Mouse (Mus musculus) CH12F3 (cell line): ENCODE results near the gene Tal1.

ENCODE experiments used
- in situ Hi-C: fragments of 300-500 bp; cut with MboI; formaldehyde crosslinking; loops from 2 replicates; pipeline ENCODE4 v1.14.3; 2020; ENCODE audit warnings: low sequenced_read_pairs

The Tal1 gene

GRCm38 (mm10) chr4:115063518-115064239 is 7.5 kb downstream of the Tal1 start:
- in situ Hi-C loops: no loop called here

- in situ Hi-C loops: no loop called here
Observed at GRCm38 (mm10) chr4:115071668-115072067, 15.4 kb downstream of the Tal1 start.

GRCm38 (mm10) chr4:115074789-115075188 is 18.6 kb downstream of the Tal1 start:
- in situ Hi-C loops: no loop called here

GRCm38 (mm10) chr4:115075204-115075915 is 19.1 kb downstream of the Tal1 start:
- in situ Hi-C loops: no loop called here

GRCm38 (mm10) chr4:115078892-115079820 is 22.9 kb downstream of the Tal1 start:
- in situ Hi-C loops: no loop called here

- in situ Hi-C loops: no loop called here
Observed at GRCm38 (mm10) chr4:115079821-115080349, 23.7 kb downstream of the Tal1 start.

GRCm38 (mm10) chr4:115083031-115083430 is 26.8 kb downstream of the Tal1 start:
- in situ Hi-C loops: no loop called here

- in situ Hi-C loops: no loop called here
Observed at GRCm38 (mm10) chr4:115085522-115086095, 29.4 kb downstream of the Tal1 start.

- in situ Hi-C loops: no loop called here
Observed at GRCm38 (mm10) chr4:115086257-115086656, 30.0 kb downstream of the Tal1 start.

- in situ Hi-C loops: no loop called here
Observed at GRCm38 (mm10) chr4:115086763-115087415, 30.7 kb downstream of the Tal1 start.

GRCm38 (mm10) chr4:115088611-115089338 is 32.5 kb downstream of the Tal1 start, which contains the start of gene Pdzk1ip1:
Gene Pdzk1ip1, plus strand, starts transcription at chr4:115088708.
- in situ Hi-C loops: no loop called here

GRCm38 (mm10) chr4:115090592-115090991 is 34.4 kb downstream of the Tal1 start:
- in situ Hi-C loops: no loop called here

- in situ Hi-C loops: no loop called here
Observed at GRCm38 (mm10) chr4:115091806-115092205, 35.6 kb downstream of the Tal1 start.

- in situ Hi-C loops: no loop called here
Observed at GRCm38 (mm10) chr4:115093331-115093864, 37.2 kb downstream of the Tal1 start.

GRCm38 (mm10) chr4:115094056-115094455 is 37.8 kb downstream of the Tal1 start:
- in situ Hi-C loops: no loop called here

GRCm38 (mm10) chr4:115095671-115096434 is 39.6 kb downstream of the Tal1 start:
- in situ Hi-C loops: no loop called here

GRCm38 (mm10) chr4:115096435-115097145 is 40.4 kb downstream of the Tal1 start:
- in situ Hi-C loops: no loop called here

- in situ Hi-C loops: no loop called here
Observed at GRCm38 (mm10) chr4:115097146-115097496, 40.9 kb downstream of the Tal1 start.
